Mouse (Mus musculus): ENCODE data around the gene Adgrg1. TPM values are rescaled to one million over a fixed set of nuclear protein-coding genes. Genes with fewer than 3 reads are reported as not detected.

Gene Adgrg1
- total RNA-seq (2021), result 10 to 100 TPM; 89.7 to 90.5 TPM
- long read RNA-seq, experiment 1, transcript Adgrg1-201 (14 exons, 3,574 nt), result major isoform, 36 of 107 reads
- long read RNA-seq, experiment 1, partial matches to known transcripts, result 8 of 107 reads
- long read RNA-seq, experiment 1, other reads (novel, unspliced or antisense), result 63 of 107 reads
- long read RNA-seq, experiment 2, transcript Adgrg1-201 (14 exons, 3,574 nt), result major isoform, 26 of 100 reads
- long read RNA-seq, experiment 2, partial matches to known transcripts, result 7 of 100 reads
- long read RNA-seq, experiment 2, other reads (novel, unspliced or antisense), result 67 of 100 reads

DNA sequence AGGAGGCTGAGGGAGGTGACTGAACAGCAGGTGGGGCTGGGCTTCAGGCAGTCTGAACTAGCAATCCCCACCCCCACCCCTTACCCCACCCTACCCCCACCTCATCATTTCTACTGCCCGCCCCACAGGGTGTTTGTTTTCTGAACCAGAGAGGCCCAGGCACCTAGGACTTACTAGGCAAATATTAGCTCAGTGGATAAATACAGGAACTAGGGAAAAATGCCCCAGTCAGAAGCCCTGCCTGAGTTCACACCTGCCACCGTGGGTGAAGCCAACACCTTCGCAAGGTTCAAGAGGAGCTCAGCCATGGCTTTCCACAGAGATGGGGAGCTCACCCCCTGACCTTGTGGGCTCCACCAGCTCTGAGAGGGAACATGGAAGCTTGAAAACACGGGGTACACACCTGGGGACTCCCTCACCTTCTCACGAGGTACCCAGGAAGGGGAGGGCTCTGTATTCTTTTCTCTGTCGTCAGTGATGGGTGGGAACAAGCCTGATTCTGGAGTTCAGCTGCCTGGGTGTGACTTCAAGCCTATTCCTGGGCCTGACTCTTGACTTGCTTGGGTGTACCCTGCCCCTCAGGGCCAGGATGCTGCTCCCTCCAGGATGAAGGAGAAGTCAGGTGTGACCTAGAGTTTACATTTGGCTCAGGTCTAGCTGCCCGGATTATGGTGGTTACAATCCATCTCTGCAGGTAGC lies at the start of gene Adgrg1:
Gene Adgrg1 (plus strand): TSS at position 285 of the 699 bp plus-strand sequence.
- TF ChIP-seq CTCF (conservative IDR thresholded peaks at IDR 0.05), result no peak
- Histone ChIP-seq H3K27ac (no peak within 1 kb of the TSS), H3K4me3 (no peak within 1 kb of the TSS)
- DNase-seq (ENCODE audit: low spot score in 2 of 2), result no peak

DNA sequence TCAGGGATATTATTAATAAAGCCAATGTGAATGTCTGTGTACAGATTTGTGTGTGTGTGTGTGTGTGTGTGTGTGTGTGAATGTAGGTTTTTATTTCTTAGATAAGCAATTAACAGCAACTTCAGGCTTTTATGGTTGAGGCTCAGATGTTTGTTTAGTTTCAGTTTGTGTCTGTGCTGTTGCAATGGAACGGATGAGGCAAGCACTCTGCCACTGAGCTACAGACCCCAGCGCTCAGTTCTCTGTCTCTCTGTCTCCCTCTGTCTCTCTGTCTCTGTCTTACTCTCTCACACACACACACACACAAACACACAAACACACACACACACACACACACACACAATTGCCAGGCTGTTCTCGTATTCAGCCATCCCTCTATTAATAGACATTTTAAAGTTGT lies 46.3 kb upstream of the Adgrg1 start:
- Histone ChIP-seq H3K4me3 (no peak overlapping the region), H3K27ac (no peak overlapping the region)
- TF ChIP-seq CTCF (conservative IDR thresholded peaks at IDR 0.05), result no peak
- DNase-seq (ENCODE audit: low spot score in 2 of 2), result no peak

DNA sequence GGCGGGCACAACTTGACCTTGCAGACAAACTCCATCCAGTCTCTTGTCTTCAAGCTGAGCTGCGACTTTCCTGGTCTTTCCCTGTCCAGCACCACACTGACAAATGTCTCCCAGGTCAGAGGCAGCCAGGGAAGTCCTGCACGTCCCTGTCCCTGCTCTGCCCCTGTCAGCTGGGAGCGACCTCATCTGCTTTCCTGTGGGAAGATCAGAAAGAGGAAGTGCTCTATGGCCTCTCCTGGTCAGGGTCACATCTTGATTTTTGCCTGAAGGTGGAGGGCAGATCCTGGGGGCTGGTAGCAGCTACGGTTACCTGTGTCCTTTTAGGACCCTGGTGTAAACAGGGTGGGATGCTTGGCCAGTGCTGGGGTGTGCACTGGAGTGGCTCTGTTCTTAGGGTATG lies 40.6 kb upstream of the Adgrg1 start:
- no peak for TF ChIP-seq CTCF (conservative IDR thresholded peaks at IDR 0.05)
- DNase-seq (ENCODE audit: low spot score in 2 of 2), result no peak
- Histone ChIP-seq H3K4me3 (no peak overlapping the region), H3K27ac (no peak overlapping the region)

DNA sequence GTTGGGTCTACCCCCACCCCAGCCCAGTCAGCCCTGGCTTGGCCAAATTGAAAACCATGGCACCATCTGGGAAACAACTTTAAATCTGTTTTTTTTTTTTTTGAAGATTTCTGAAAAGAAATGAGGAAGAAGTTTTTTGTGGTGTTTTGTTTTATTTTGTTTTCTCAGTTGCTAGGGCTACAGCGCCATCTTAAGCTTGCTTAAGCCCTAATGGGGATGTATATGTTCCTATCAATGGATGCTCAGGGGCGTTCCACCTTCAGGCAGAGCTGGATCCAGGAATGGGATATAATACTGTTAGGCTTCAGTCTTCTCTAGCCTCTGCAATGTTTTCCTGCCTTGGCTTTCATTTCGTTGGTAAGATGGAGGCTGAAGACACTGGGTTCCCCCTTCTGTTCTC lies 39.4 kb upstream of the Adgrg1 start:
- H3K27ac ChIP-seq, result no peak overlapping the region
- no peak overlapping the region for H3K4me3 ChIP-seq
- no peak for DNase-seq (ENCODE audit: low spot score in 2 of 2)
- TF ChIP-seq CTCF (conservative IDR thresholded peaks at IDR 0.05), result no peak

DNA sequence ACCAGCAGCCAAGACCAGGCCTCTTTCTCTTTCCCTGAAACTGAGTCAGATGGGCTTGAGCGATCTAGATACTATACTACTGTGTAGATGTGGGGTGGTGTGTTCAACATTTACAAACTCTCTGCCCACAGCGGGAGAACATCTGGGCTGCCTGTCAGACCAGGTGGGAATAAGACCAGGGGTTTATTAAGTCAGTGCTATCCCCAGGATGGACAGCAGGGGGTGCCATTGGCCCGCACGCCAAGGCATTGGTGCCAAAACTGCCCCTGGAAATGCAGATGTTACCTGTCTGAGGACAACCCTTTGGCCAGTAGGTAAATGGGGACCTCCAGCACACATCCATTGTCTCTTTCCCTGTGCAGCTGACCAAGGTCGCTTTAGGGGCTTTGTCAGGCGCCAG lies 32.0 kb upstream of the Adgrg1 start:
- DNase-seq (ENCODE audit: low spot score in 2 of 2), result peak; percentile 28 to 66
- peak; percentile 95 for TF ChIP-seq CTCF (conservative IDR thresholded peaks at IDR 0.05)

DNA sequence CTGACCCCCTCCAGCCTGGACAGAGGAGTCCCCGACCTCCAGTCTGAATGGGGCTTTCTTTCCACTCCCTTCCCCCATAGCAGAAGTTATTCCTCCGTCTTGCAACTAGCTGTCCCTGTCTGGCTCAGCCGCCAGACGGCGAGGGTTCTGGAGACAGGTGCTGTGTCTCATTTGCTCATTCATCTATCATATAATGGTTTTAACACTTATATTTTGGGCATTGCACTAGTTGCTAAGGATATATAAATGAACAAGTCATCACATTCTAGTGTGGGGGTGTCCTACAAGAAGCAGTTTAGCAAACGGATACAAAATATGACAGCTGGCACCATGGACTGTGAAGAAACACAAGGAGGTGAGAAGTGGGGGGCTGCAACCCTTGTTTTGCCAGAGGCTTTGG lies 29.4 kb upstream of the Adgrg1 start:
- no peak for TF ChIP-seq CTCF (conservative IDR thresholded peaks at IDR 0.05)
- peak; percentile 30 to 61 for DNase-seq (ENCODE audit: low spot score in 2 of 2)
- Histone ChIP-seq H3K27ac (no peak overlapping the region), H3K4me3 (no peak overlapping the region)

More for the DNA sequence above, 32.0 kb upstream of the Adgrg1 start:
- H3K4me3 ChIP-seq, result no peak overlapping the region
- no peak overlapping the region for H3K27ac ChIP-seq

DNA sequence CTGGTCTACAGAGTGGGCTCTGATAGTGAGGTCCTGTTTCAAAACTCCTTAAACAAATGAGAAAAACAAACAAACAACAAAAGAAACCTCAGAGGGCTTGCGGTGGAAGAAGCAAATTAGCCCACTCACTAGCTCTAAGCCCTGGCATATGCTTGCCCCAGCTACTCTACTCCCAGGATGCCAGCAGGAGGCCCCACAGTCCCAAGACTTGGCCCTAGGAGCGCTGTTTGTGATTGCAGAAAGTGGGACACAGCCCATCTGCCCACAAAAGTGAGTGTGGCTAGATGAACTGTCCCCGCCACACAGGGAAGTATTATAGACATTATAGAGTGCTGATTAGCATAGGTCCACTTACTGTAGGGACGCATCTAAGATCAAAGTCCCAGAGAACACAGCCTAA lies 26.1 kb upstream of the Adgrg1 start:
- no peak; the same call in 1 of the 2 replicates for TF ChIP-seq CTCF (conservative IDR thresholded peaks at IDR 0.05)
- DNase-seq (ENCODE audit: low spot score in 2 of 2), result no peak
- H3K27ac ChIP-seq, result no peak overlapping the region
- no peak overlapping the region for H3K4me3 ChIP-seq

DNA sequence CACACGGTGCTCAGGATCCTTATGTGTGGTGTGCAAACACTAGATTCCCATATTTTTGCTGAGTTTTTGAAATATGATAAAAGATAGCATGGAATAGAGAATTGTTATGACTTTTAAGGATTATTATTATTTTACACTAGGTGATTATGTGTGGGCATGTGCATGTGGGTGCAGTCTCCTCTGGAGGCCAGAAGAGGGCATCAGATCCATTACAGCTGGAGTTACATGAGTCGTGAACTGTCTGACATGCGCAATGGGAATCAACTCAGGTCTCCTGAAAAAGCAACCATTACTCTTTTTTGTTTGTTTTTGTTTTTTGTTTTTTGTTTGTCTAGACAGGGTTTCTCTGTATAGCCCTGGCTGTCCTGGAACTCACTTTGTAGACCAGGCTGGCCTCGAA lies 25.5 kb upstream of the Adgrg1 start:
- no peak overlapping the region for H3K27ac ChIP-seq
- H3K4me3 ChIP-seq, result no peak overlapping the region
- peak; percentile 58 for TF ChIP-seq CTCF (conservative IDR thresholded peaks at IDR 0.05)
- no peak for DNase-seq (ENCODE audit: low spot score in 2 of 2)

DNA sequence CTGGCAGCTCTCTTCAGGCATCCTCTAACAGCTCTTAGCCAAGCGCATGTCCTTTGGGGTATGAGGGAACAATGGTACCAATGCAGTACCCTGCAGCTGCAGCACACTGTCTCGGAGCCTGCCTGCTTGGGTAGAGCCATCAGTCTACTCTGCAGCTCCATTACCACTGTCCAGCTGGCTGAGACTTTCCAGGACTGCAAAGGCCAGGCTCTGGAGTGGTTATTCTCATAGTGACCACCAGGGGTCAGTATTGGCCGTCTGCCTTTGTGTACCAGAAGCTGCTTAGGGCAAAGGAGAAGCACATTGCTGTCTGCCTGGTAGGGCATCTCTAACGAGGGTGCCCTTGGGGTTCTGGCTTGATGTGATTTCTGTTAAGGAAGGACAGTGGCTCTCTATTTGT lies 24.5 kb upstream of the Adgrg1 start:
- TF ChIP-seq CTCF (conservative IDR thresholded peaks at IDR 0.05), result peak; percentile 100
- DNase-seq (ENCODE audit: low spot score in 2 of 2), result peak; percentile 72 to 77
- Histone ChIP-seq H3K4me3 (no peak overlapping the region), H3K27ac (no peak overlapping the region)

DNA sequence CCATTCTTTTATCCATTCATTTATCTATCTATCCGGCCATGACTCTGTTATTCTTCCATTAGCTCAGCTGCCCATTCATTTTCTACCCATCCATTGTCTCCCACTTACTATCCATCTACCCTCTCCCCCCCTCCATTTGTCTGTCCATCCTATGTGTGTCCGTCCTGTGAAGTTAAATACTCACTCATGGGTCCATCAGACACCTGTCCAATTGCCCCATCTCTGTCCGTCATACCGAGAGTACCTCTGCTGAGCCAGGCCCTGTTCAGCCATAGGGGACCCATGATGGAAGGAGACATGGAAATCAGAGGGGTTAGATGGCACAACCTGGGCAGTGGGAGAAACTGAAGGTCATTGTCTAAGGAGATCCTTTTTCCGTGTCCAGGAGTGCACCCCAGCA lies 24.1 kb upstream of the Adgrg1 start:
- TF ChIP-seq CTCF (conservative IDR thresholded peaks at IDR 0.05), result no peak; the same call in 1 of the 2 replicates
- DNase-seq (ENCODE audit: low spot score in 2 of 2), result no peak
- no peak overlapping the region for H3K27ac ChIP-seq

DNA sequence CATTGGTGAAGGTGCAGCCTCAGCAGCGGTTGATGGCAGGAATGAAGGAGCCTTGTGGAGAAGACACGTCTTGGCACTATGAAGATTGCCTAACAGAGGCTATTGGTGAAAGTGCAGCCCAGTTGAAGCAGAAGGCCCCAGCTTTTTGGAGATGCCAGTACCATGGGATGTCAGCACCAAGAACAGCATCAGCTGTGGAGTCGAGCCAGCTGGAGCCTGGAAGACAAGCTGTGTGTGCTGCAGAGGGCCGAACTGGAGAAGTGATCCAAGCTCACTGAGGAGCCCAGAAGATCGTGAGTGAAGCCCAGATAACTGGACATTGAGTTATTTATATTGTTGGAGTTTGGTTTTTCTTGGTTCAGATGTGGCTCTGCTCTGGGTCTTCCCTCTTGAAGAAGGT lies 22.5 kb upstream of the Adgrg1 start:
- no peak for TF ChIP-seq CTCF (conservative IDR thresholded peaks at IDR 0.05)
- DNase-seq (ENCODE audit: low spot score in 2 of 2), result no peak
- H3K4me3 ChIP-seq, result no peak overlapping the region
- no peak overlapping the region for H3K27ac ChIP-seq

More for the DNA sequence above, 24.1 kb upstream of the Adgrg1 start:
- no peak overlapping the region for H3K4me3 ChIP-seq

DNA sequence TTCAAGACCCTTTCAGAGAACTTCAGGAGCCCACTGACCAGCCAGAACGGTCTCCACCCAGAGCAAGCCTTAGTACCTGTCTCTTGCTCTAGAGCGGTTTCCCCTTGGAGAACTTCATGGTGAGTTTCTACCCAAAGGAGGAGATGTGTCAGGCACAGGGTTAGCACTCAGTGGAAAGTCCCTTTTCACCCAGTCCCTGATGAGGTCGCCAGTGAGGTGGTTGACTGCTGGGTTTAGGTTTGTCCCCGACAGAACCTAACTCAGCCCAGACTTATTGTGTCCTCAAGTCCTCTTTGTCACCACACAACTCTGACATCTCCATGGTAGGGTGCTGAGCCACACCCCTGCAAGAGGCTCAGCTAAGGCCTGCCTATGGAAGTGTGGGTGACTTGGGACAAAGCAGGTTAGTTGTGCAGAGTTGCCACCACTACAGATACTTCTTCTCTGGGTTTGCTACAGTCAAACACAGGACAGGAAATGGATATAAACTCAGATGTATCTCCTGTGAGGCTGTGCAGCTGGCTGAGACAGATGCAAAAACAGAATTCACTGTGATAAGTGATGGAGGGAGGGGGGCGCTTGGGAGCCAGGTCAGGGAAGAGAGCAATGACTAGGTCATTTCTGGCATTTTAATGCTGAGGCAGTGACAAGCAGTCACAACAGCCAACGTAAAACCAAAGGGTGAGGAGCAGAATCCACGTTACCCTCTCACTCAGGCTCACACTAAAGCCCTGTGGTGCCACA lies 20.8 kb upstream of the Adgrg1 start:
- H3K27ac ChIP-seq, result no peak overlapping the region
- no peak for TF ChIP-seq CTCF (conservative IDR thresholded peaks at IDR 0.05)
- no peak overlapping the region for H3K4me3 ChIP-seq
- DNase-seq (ENCODE audit: low spot score in 2 of 2), result no peak

DNA sequence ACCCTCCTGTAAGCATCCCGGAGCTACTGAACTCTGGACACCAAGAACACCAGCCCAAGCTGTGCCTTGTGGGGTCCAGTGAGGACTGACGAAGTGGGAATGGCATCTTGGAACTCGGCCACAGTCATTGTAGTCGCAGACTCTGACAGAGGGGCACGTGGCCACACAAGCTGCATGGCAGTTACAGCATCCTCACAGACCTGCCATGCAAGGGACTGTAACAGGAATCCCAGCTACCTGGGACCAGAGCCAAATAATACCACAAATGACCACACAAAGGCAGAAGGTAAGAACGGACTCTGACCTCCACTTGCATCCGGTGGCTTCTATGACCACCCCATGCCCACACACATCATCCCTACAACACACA lies 20.2 kb upstream of the Adgrg1 start:
- Histone ChIP-seq H3K27ac (no peak overlapping the region), H3K4me3 (no peak overlapping the region)
- DNase-seq (ENCODE audit: low spot score in 2 of 2), result no peak
- no peak for TF ChIP-seq CTCF (conservative IDR thresholded peaks at IDR 0.05)
